Comparison of ENCODE assay signal across 8 mouse cellular contexts in the genomic region with DNA sequence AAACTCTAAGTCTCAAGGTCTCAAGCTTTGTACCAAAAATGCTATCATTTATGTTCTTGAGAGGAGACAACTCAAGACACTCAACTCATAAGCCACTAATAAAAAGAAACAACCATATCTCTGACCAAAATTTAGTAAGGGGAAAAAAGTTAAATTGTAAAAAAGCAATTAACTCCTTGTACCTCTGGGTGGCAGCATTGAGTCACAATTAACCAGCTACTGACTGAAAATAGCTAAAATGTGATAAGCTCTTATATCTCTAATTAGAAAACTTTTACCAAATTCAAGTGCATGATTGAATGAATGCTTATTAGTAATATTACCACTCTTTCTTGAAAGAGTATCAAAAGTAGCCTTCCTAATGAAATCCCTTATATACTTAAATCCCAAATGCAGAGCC. TPM values are rescaled to one million over a fixed set of nuclear protein-coding genes. Genes with fewer than 3 reads are reported as not detected.
DNase-seq lines count a peak whose midpoint lies in the region; ATAC-seq and TF ChIP-seq lines count a peak whose summit lies in the region.

No protein-coding gene starts in this region.

- no peak overlapping the region for H3K9ac ChIP-seq in lung, embryonic 14.5 days
- H3K9ac ChIP-seq in forebrain, embryonic 15.5 days (replicated peaks), result no peak overlapping the region

- H3K27me3 ChIP-seq in lung, embryonic 14.5 days (ENCODE audit: insufficient read depth, low read length), result no peaks in the 10 kb centered on the region
- H3K27me3 ChIP-seq in forebrain, embryonic 15.5 days, result no peaks in the 10 kb centered on the region

- no peaks in the 10 kb centered on the region for H3K4me1 ChIP-seq in lung, embryonic 14.5 days (ENCODE audit: insufficient read depth)
- H3K4me1 ChIP-seq in forebrain, embryonic 15.5 days, result 0 out of 2 replicates have a peak, but pooled peaks cover under 1% of the 10 kb centered on the region

- no peak overlapping the region for H3K27ac ChIP-seq in lung, embryonic 14.5 days (ENCODE audit: low read depth)
- no peak overlapping the region for H3K27ac ChIP-seq in forebrain, embryonic 15.5 days (replicated peaks)

- H3K4me2 ChIP-seq in lung, embryonic 14.5 days, result no peak overlapping the region
- H3K4me2 ChIP-seq in forebrain, embryonic 15.5 days (replicated peaks), result no peak overlapping the region

- no peak for ATAC-seq in lung, embryonic 14.5 days (ENCODE audit: insufficient read depth)
- ATAC-seq in neutrophil, adult 5-6 weeks (ENCODE audit: extremely low read depth, insufficient number of reproducible peaks, low FRiP score, poor library complexity, severe bottlenecking), result peak; percentile 66; the same call in 1 of the 2 replicates
- ATAC-seq in forebrain, embryonic 15.5 days (replicated peaks), result no peak

- peak; percentile 56 for TF ChIP-seq CTCF in lung, embryonic 14.5 days (IDR thresholded peaks at IDR 0.05; ENCODE audit: low read depth)

- H3K4me3 ChIP-seq in lung, embryonic 14.5 days (ENCODE audit: low read depth, low read length), result no peak overlapping the region
- H3K4me3 ChIP-seq in forebrain, embryonic 15.5 days, result no peak overlapping the region

- DNase-seq in gastrocnemius, adult 18-20 months (ENCODE audit: low spot score), result peak; percentile 19
- no peak for DNase-seq in gastrocnemius, adult 8-10 months (ENCODE audit: low spot score in 2 of 2)
- peak; percentile 72 for DNase-seq in lung, embryonic 14.5 days
- no peak for DNase-seq in lung, postnatal 4 days
- DNase-seq in adipocyte (ENCODE audit: low spot score), result peak; percentile 60
- DNase-seq in gastrocnemius, postnatal 14 days, result no peak

- intact Hi-C loops in gastrocnemius, postnatal 14 days (cut with DNase I; ENCODE audit: low total_unique reads), result loop anchor here (10.0 kb wide), 1 partner anchor 302 kb away; no protein-coding TSS in a partner anchor

- H3K9me3 ChIP-seq in lung, embryonic 14.5 days (ENCODE audit: low read depth, low read length), result no peaks in the 10 kb centered on the region
- H3K9me3 ChIP-seq in forebrain, embryonic 15.5 days, result no peaks in the 10 kb centered on the region

- peaks cover 65% of the 10 kb centered on the region for H3K36me3 ChIP-seq in lung, embryonic 14.5 days (ENCODE audit: insufficient read depth)
- H3K36me3 ChIP-seq in forebrain, embryonic 15.5 days, result peaks cover 21% of the 10 kb centered on the region

RNA-seq across cellular contexts. Expression of a gene that starts 6.4 kb away (rescaled TPM):
- total RNA-seq in gastrocnemius, adult 18-20 months (2021), result 1 to 10 TPM; 1.0 to 1.2 TPM
- 1 to 10 TPM in 3 of 4 experiments, under 1 TPM in 1; 0.90 to 1.5 (median 1.2) TPM for total RNA-seq in gastrocnemius, adult 8-10 months (2022)
- polyA plus RNA-seq in lung, embryonic 14.5 days (2014; fragmentation: Nextera tagmentation; extraction: Ambion mirVana), result 42.2 and 46.8 TPM in 2 replicates
- total RNA-seq in neutrophil, adult 5-6 weeks (2017), result 11.5 and 12.1 TPM in 2 replicates
- polyA plus RNA-seq in forebrain, embryonic 15.5 days (2015; fragmentation: Nextera tagmentation; extraction: Ambion mirVana), result 33.5 and 35.0 TPM in 2 replicates
- 1 to 10 TPM; 1.8 to 2.7 TPM for total RNA-seq in gastrocnemius, postnatal 14 days (2021)

RNA-seq across cellular contexts. Expression of a gene that starts 56.5 kb away (rescaled TPM):
- 1 to 10 TPM; 4.7 to 4.8 TPM for total RNA-seq in gastrocnemius, adult 18-20 months (2021)
- total RNA-seq in gastrocnemius, adult 8-10 months (2022), result 1 to 10 TPM; 2.6 to 6.9 (median 3.8) TPM
- 22.1 and 23.8 TPM in 2 replicates for polyA plus RNA-seq in lung, embryonic 14.5 days (2014; fragmentation: Nextera tagmentation; extraction: Ambion mirVana)
- 5.8 and 12.8 TPM in 2 replicates for total RNA-seq in neutrophil, adult 5-6 weeks (2017)
- polyA plus RNA-seq in forebrain, embryonic 15.5 days (2015; fragmentation: Nextera tagmentation; extraction: Ambion mirVana), result 35.3 and 36.3 TPM in 2 replicates
- total RNA-seq in gastrocnemius, postnatal 14 days (2021), result 1 to 10 TPM; 6.5 to 7.0 TPM

Comparison
In these comparisons a context has a peak if more than half of its experiments do, and no peak if none do; other contexts are left out.
1. DNase-seq: peak in gastrocnemius, adult 18-20 months (single experiment), lung, embryonic 14.5 days (single experiment) and adipocyte (single experiment); none in gastrocnemius, adult 8-10 months (0 of 2), lung, postnatal 4 days (0 of 2) and gastrocnemius, postnatal 14 days (single experiment).